Mouse (Mus musculus): ENCODE measurements around the gene Ermap. TPM values are rescaled to one million over a fixed set of nuclear protein-coding genes. Genes with fewer than 3 reads are reported as not detected.

Ermap gene
- polyA plus RNA-seq, 1 experiment from 2014 or later = 6.4 TPM

DNA sequence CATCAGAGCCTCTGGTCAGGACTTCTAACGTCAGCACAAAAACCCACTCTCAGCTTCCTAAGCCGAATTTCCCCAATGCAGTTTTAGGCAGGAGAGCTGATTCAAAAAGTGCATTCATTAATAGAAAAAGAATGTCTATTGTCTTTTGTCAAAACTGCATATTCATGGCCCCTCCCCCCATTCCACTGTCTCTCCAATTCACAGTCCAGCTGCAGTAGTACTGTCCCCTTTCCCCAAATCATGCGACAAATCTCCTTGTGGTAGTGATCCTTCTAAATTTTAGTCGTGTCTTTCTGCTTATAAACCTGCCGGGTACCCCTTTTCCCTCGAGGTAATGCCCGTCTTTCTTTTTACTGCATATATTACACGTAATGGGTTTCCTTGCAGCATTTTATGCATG, 51.0 kb downstream of the Ermap start:
- Histone ChIP-seq H3K4me3 (ENCODE audit: low read depth, low read length) (no peak overlapping the region), H3K9ac (ENCODE audit: low read length) (no peak overlapping the region), H3K4me1 (ENCODE audit: control insufficient read depth, insufficient read depth, low read length) (0 out of 2 replicates have a peak, but pooled peaks cover 2% of the 10 kb centered on the region), H3K9me3 (ENCODE audit: control insufficient read depth, low read length) (no peaks in the 10 kb centered on the region), H3K27ac (ENCODE audit: low read depth, low read length) (no peak overlapping the region), H3K27me3 (ENCODE audit: control insufficient read depth, insufficient read depth, low read length) (no peaks in the 10 kb centered on the region), H3K36me3 (ENCODE audit: control insufficient read depth, insufficient read depth, low read length) (peaks cover 20% of the 10 kb centered on the region), H3K4me2 (ENCODE audit: low read depth) (no peak overlapping the region)
- WGBS = 63% methylated on average over 8 of the region's 8 CpGs
- no peak for DNase-seq (ENCODE audit: low spot score)
- ATAC-seq (ENCODE audit: insufficient read depth, low FRiP score, low TSS enrichment) = no peak

DNA sequence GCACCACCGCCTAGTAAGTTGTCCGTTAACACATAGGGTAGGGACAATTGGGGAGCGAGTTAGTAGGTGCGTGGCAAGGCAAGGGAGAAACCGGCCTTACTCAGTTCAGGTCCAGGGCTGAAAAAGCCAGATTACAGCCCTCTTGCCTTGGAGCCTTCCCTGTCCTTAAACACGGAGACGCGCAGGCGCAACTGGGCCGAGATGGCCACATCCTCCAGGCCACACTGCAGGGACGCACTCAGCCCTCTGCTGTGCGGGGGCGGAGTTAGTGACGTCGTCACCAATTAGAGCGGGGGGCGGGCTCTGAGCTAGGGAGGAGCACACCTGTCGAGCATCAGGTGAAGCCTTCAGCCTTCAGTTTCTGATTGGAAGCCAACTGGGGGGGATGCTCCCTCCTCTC, 51.6 kb downstream of the Ermap start:
- Histone ChIP-seq H3K4me2 (ENCODE audit: low read depth) (peak overlapping the region; percentile 20), H3K9ac (ENCODE audit: low read length) (no peak overlapping the region), H3K4me1 (ENCODE audit: control insufficient read depth, insufficient read depth, low read length) (0 out of 2 replicates have a peak, but pooled peaks cover 2% of the 10 kb centered on the region), H3K4me3 (ENCODE audit: low read depth, low read length) (no peak overlapping the region), H3K27ac (ENCODE audit: low read depth, low read length) (no peak overlapping the region), H3K27me3 (ENCODE audit: control insufficient read depth, insufficient read depth, low read length) (no peaks in the 10 kb centered on the region), H3K36me3 (ENCODE audit: control insufficient read depth, insufficient read depth, low read length) (peaks cover 23% of the 10 kb centered on the region), H3K9me3 (ENCODE audit: control insufficient read depth, low read length) (no peaks in the 10 kb centered on the region)
- WGBS = 12% methylated on average over 18 of the region's 18 CpGs
- DNase-seq (ENCODE audit: low spot score) (peak; percentile 81), ATAC-seq (ENCODE audit: insufficient read depth, low FRiP score, low TSS enrichment) (peak; percentile 61; the same call in 1 of the 2 replicates)

GRCm38 (mm10) chr4:119137313-119137712, 52.5 kb downstream of the Ermap start:
- Histone ChIP-seq H3K27ac (ENCODE audit: low read depth, low read length) (no peak overlapping the region), H3K4me3 (ENCODE audit: low read depth, low read length) (no peak overlapping the region), H3K27me3 (ENCODE audit: control insufficient read depth, insufficient read depth, low read length) (no peaks in the 10 kb centered on the region), H3K36me3 (ENCODE audit: control insufficient read depth, insufficient read depth, low read length) (peaks cover 28% of the 10 kb centered on the region), H3K9me3 (ENCODE audit: control insufficient read depth, low read length) (no peaks in the 10 kb centered on the region), H3K4me2 (ENCODE audit: low read depth) (no peak overlapping the region), H3K9ac (ENCODE audit: low read length) (no peak overlapping the region; the same call in 1 of the 2 replicates), H3K4me1 (ENCODE audit: control insufficient read depth, insufficient read depth, low read length) (0 out of 2 replicates have a peak, but pooled peaks cover 2% of the 10 kb centered on the region)
- WGBS = 68% methylated on average over 8 of the region's 8 CpGs
- ATAC-seq (ENCODE audit: insufficient read depth, low FRiP score, low TSS enrichment) (no peak), DNase-seq (ENCODE audit: low spot score) (no peak)

- ATAC-seq (ENCODE audit: insufficient read depth, low FRiP score, low TSS enrichment) (no peak), DNase-seq (ENCODE audit: low spot score) (no peak)
- Histone ChIP-seq H3K27me3 (ENCODE audit: control insufficient read depth, insufficient read depth, low read length) (no peaks in the 10 kb centered on the region), H3K9me3 (ENCODE audit: control insufficient read depth, low read length) (no peaks in the 10 kb centered on the region), H3K4me3 (ENCODE audit: low read depth, low read length) (no peak overlapping the region), H3K36me3 (ENCODE audit: control insufficient read depth, insufficient read depth, low read length) (peaks cover 32% of the 10 kb centered on the region), H3K27ac (ENCODE audit: low read depth, low read length) (no peak overlapping the region), H3K4me2 (ENCODE audit: low read depth) (no peak overlapping the region), H3K9ac (ENCODE audit: low read length) (no peak overlapping the region), H3K4me1 (ENCODE audit: control insufficient read depth, insufficient read depth, low read length) (no peaks in the 10 kb centered on the region)
- 94% methylated on average over 13 of the region's 13 CpGs for WGBS
These were observed 56.0 kb downstream of the Ermap start for GRCm38 (mm10) chr4:119133860-119134259.

DNA sequence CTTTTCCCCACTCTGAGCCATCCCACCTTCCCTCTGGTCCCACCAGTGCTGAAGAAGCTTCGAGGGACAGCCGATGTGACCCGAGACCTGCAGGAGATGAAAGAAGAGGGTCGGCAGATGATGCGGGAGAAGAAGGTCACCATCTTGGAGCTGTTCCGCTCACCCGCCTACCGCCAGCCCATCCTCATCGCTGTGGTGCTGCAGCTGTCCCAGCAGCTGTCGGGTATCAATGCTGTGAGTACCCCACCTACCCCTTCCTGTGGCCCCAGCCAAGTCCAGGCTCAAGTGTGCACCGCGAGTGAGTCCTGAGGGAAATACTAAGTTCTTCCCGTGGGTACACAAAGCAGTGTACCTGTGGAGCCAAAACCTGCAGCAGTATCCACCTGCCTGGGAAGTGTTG, 56.5 kb downstream of the Ermap start:
- no peak overlapping the region for H3K27ac ChIP-seq (ENCODE audit: low read depth, low read length)
- no peak overlapping the region for H3K9ac ChIP-seq (ENCODE audit: low read length)
- no peak for ATAC-seq (ENCODE audit: insufficient read depth, low FRiP score, low TSS enrichment)
- DNase-seq (ENCODE audit: low spot score) = no peak
- H3K27me3 ChIP-seq (ENCODE audit: control insufficient read depth, insufficient read depth, low read length) = no peaks in the 10 kb centered on the region
- 85% methylated on average over 13 of the region's 13 CpGs for WGBS
- no peak overlapping the region for H3K4me2 ChIP-seq (ENCODE audit: low read depth)
- H3K4me1 ChIP-seq (ENCODE audit: control insufficient read depth, insufficient read depth, low read length) = no peaks in the 10 kb centered on the region
- H3K36me3 ChIP-seq (ENCODE audit: control insufficient read depth, insufficient read depth, low read length) = peaks cover 32% of the 10 kb centered on the region
- no peaks in the 10 kb centered on the region for H3K9me3 ChIP-seq (ENCODE audit: control insufficient read depth, low read length)
- H3K4me3 ChIP-seq (ENCODE audit: low read depth, low read length) = no peak overlapping the region

- Histone ChIP-seq H3K36me3 (ENCODE audit: control insufficient read depth, insufficient read depth, low read length) (peaks cover 28% of the 10 kb centered on the region), H3K4me2 (ENCODE audit: low read depth) (no peak overlapping the region), H3K4me1 (ENCODE audit: control insufficient read depth, insufficient read depth, low read length) (no peaks in the 10 kb centered on the region), H3K27me3 (ENCODE audit: control insufficient read depth, insufficient read depth, low read length) (no peaks in the 10 kb centered on the region), H3K27ac (ENCODE audit: low read depth, low read length) (no peak overlapping the region), H3K9ac (ENCODE audit: low read length) (no peak overlapping the region), H3K4me3 (ENCODE audit: low read depth, low read length) (no peak overlapping the region), H3K9me3 (ENCODE audit: control insufficient read depth, low read length) (no peaks in the 10 kb centered on the region)
- 81% methylated on average over 8 of the region's 8 CpGs for WGBS
- ATAC-seq (ENCODE audit: insufficient read depth, low FRiP score, low TSS enrichment) = no peak
- DNase-seq (ENCODE audit: low spot score) = no peak
These were observed 58.5 kb downstream of the Ermap start for GRCm38 (mm10) chr4:119131189-119131910.

GRCm38 (mm10) chr4:119129096-119129495, 60.7 kb downstream of the Ermap start:
- ATAC-seq (ENCODE audit: insufficient read depth, low FRiP score, low TSS enrichment) (no peak), DNase-seq (ENCODE audit: low spot score) (no peak)
- 85% methylated on average over 1 of the region's 1 CpGs for WGBS
- no peak overlapping the region for H3K4me3 ChIP-seq (ENCODE audit: low read depth, low read length)
- H3K36me3 ChIP-seq (ENCODE audit: control insufficient read depth, insufficient read depth, low read length) = peaks cover 15% of the 10 kb centered on the region
- no peak overlapping the region for H3K4me2 ChIP-seq (ENCODE audit: low read depth)
- H3K9ac ChIP-seq (ENCODE audit: low read length) = no peak overlapping the region
- H3K27ac ChIP-seq (ENCODE audit: low read depth, low read length) = no peak overlapping the region
- H3K27me3 ChIP-seq (ENCODE audit: control insufficient read depth, insufficient read depth, low read length) = no peaks in the 10 kb centered on the region
- no peaks in the 10 kb centered on the region for H3K9me3 ChIP-seq (ENCODE audit: control insufficient read depth, low read length)
- no peaks in the 10 kb centered on the region for H3K4me1 ChIP-seq (ENCODE audit: control insufficient read depth, insufficient read depth, low read length)

- DNase-seq (ENCODE audit: low spot score) (no peak), ATAC-seq (ENCODE audit: insufficient read depth, low FRiP score, low TSS enrichment) (no peak)
- Histone ChIP-seq H3K4me3 (ENCODE audit: low read depth, low read length) (no peak overlapping the region), H3K36me3 (ENCODE audit: control insufficient read depth, insufficient read depth, low read length) (peaks cover 11% of the 10 kb centered on the region), H3K4me1 (ENCODE audit: control insufficient read depth, insufficient read depth, low read length) (no peaks in the 10 kb centered on the region), H3K4me2 (ENCODE audit: low read depth) (no peak overlapping the region), H3K27ac (ENCODE audit: low read depth, low read length) (no peak overlapping the region), H3K27me3 (ENCODE audit: control insufficient read depth, insufficient read depth, low read length) (no peaks in the 10 kb centered on the region), H3K9me3 (ENCODE audit: control insufficient read depth, low read length) (no peaks in the 10 kb centered on the region), H3K9ac (ENCODE audit: low read length) (no peak overlapping the region)
- 81% methylated on average over 7 of the region's 7 CpGs for WGBS
These were observed 61.3 kb downstream of the Ermap start for GRCm38 (mm10) chr4:119128547-119128946.

DNA sequence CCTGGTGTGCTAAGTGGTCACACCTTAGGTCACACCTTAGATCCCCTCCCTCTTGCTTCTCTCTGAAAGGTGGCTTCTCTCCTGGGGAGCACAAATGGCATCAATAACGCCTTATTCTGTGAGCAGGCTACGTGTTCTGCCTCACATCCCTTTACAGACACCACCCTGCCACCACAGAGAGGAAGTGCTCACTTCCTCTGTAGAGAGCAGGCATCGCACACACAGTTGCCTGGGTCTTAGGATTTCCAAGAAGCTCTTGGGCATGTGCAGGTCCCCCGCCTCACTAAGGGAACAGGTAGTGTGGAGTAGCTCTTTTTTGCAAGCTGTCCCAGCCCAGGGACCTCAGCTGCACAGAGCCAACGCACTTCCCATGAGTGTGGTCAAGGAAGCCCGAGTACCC, 62.6 kb downstream of the Ermap start:
- ATAC-seq (ENCODE audit: insufficient read depth, low FRiP score, low TSS enrichment) (no peak), DNase-seq (ENCODE audit: low spot score) (no peak)
- H3K27ac ChIP-seq (ENCODE audit: low read depth, low read length) = no peak overlapping the region
- H3K4me3 ChIP-seq (ENCODE audit: low read depth, low read length) = no peak overlapping the region
- no peak overlapping the region for H3K9ac ChIP-seq (ENCODE audit: low read length)
- 75% methylated on average over 6 of the region's 6 CpGs for WGBS
- H3K27me3 ChIP-seq (ENCODE audit: control insufficient read depth, insufficient read depth, low read length) = no peaks in the 10 kb centered on the region
- H3K4me2 ChIP-seq (ENCODE audit: low read depth) = no peak overlapping the region
- H3K4me1 ChIP-seq (ENCODE audit: control insufficient read depth, insufficient read depth, low read length) = no peaks in the 10 kb centered on the region
- H3K9me3 ChIP-seq (ENCODE audit: control insufficient read depth, low read length) = no peaks in the 10 kb centered on the region
- H3K36me3 ChIP-seq (ENCODE audit: control insufficient read depth, insufficient read depth, low read length) = peaks cover 3% of the 10 kb centered on the region
